Mouse (Mus musculus) R1 (cell line): ENCODE data around the gene Ovol3.
"Not testable (repeated sequence)": the region's sequence is repeated elsewhere in the genome, so short reads cannot be mapped to it uniquely, and the experiment has no call there.

Source experiments
- DNase-seq: peaks from one replicate; pipeline ENCODE4 v3.0.0-alpha.2; 2018; ENCODE audit warnings: low read depth, low spot score

The Ovol3 gene

DNA sequence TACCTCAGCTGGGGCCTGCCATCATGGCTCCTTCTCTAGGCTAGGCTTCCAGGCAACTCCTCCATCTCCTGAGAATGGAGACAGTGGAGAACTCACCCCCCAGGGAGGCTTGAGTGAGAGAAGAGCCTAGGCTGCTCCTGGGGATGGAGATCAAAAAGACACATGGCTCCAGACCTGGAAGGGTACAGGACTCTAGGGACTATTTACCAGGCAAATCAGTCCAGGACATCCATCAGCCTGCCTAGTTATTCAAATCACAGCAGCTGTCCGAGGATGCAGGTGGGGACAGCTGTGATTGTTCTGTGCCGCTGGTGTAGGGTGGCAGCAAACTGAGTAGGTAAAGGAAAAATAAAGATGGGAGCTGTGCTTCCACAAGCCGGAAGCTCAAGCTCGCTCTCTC, at the start of gene Ovol3:
TSS of gene Ovol3 (minus strand) at position 101 of the 400 bp plus-strand sequence.
- DNase-seq: no peak

DNA sequence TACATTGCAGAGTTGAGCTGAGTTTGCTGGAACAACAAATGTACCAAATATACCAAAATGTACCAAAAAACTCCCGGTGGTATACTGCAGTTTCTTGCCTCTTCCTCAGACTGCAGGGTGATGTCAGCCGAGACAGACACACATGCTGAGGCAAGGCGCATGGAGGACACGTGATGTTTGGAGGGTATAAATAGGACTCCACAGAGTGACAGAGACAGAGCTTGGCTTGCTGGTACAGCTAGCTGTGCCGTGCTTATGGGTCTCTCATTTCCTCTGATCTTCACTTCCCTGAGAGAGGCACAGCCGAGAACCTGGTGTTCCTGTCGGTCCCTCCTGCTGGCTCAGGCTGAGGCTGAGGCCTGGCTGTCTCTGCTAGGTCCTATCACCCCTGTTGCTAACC, 47.2 kb upstream of the Ovol3 start:
- DNase-seq: no peak

DNA sequence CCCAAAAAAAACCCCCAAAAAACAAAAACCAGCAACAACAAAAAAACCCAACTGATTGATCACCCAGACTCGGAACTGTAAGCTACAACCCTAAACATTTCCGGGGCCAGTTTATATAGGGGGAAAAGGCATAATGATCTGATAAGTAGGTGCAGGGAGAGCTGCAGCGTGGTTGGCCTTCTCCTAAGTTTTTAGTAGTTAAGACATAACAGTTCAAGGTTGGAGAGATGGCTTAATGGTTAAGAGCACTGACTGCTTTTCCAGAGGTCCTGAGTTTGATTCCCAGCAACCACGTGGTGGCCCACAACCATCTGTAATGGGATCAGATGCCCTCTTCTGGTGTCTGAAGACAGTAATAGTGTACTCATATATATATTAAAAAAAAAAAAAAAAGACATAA, 46.0 kb upstream of the Ovol3 start:
- no peak for DNase-seq

DNA sequence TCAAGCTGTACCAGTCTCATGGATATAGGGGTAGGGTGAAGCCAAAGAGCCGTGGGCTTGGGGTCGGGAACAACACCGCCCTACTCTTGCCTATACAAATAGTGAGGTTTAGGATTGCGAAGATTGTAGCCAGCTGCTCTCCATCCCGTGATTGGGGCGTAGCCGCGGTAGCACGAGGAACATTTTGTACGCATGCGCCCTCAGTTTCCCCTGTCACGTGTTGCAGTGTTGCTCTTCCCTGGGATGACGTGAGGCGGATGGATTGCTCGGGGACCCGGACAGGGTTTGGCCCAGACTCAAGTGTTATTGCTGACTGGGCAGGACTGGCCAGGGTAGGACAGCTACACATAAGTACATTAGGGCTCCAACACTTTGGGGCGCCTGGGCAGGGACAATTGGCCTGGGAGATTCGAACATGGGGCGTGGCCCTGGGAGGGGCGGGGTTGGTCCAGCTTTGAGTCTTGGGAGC, 45.2 kb upstream of the Ovol3 start:
- DNase-seq: peak; percentile 95

DNA sequence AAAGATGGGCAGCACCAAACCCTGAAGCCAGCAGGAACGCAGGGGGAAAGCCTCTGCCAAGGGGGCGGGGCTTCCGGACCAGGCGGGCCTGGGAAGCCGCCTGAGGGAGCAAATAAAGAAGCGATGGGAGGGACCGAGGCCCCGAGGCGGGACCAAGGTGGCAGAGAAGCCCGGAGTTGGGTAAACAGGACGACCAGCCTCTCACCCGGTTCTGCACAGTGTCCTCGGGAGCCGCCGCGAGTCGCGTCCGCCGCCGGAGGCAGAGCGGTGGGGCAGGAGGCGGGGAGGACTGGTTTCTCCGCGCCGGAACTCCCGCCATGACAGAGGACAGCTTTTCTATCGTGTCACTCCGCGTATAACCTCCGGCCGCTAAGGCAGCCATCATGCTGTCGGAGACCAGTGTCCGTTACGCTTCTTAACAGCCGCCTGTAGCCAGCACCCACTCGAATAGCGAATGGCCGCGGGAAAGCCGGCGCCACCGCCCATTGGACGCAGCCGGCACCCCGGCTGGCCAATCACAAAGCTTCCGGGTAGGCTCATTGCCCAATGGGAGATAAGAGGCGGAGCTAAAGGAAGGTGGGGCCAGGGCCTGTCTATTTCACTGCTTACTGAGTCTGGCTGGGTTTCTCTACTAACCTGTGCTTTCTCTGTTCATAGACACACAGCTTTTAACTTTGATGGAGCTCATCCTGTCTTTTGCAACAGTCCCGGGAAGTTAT, 44.6 kb upstream of the Ovol3 start, which contains the start of the genes Thap8 and Wdr62:
TSS of gene Thap8 (plus strand) at position 144 of the 719 bp plus-strand sequence.
TSS of gene Wdr62 (minus strand) at position 469 of the 719 bp plus-strand sequence.
- peak; percentile 97 for DNase-seq

DNA sequence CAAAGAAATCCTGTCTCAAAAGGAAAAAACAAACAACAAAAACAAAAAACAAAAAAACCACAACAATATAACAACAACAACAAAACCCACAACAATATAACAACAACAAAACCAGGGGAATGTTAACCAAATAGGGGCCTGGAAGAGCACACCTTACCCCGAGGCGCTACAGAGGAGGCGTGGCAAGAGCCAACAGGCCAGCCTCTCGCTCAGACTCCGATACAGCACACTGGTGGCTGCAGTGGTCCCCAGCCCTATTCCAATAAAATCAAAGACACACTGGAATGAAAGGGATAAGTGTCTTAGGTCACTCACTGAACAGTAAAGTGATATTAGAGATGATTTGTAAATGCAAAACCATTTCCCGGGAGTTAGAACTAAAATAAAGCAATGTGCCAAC, 44.0 kb upstream of the Ovol3 start:
- DNase-seq: peak; percentile 87

DNA sequence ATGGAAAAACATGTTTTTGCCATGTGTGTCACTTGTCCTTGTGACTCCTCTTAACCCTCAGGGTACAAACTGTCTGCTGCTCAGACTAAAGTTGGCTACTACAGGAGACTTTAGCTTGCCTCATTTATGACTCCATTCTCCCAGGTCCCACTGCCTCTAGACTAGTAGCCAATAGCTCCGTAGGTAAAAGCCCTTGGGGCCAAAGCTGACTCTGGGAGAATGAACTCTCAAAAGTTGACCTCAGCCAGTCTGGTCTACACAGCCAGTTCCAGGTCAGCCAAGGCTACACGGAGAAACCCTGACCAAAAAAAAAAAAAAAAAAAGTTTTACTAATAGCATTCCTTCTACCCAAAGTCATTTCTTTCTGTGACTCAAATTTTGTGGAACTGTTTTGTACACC, 43.4 kb upstream of the Ovol3 start:
- no peak for DNase-seq

DNA sequence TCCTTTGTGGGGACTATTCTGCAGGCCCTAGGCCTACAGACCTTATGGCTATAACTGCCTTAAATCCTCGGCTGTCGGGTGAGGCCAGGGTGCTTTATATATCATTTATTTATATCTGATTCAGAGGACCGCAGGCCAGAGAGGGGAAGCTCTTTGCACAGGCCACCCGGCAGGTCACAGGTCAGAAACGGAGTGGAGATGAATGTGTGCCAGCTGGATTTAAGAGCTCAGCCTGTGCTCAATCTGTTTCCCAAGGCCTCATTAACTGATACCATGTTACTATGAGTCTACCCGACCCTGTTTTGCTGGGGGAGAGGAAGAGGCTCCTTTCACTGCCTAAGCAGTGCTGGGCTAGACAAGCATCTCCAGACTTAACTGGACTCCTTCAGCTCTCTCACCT, 38.9 kb upstream of the Ovol3 start:
- DNase-seq: no peak

DNA sequence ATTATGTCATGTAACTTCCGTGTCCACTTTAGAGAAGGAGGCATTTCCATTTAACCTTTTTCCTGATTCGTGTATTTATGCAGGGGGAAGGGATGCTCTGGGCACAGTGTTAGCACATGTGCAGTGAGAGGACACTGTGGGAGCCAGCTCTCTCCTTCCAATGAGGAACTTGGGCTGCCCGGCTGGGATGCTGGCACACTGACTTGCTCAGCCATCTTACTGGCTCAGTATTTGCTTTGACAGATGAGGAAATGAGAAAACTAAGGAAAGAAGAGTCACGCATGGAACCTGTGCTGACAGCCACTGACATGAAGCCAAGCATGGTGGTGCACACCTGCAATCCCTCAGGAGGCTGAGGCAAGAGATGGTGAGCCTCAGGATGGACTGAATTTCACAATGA, 34.1 kb upstream of the Ovol3 start:
- DNase-seq: no peak

DNA sequence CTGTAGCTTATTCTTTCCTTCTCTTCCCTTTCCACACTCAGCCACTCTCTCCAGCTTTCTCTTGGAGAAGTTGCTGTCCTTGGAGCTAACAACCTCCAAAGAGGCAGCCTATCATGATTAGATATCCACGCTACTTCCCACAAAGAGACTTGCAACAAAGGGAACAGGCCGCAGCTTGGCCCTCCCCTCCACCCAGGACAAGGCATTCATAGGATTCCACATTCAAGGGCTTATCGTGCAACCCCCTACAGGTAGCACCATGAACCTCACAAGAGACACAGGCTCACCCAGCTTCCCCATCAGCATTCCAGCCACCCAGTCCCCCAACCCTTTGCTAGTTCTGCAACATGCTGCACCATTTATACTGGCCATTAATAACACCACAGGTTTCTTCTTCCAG, 31.3 kb upstream of the Ovol3 start:
- DNase-seq: peak; percentile 95

DNA sequence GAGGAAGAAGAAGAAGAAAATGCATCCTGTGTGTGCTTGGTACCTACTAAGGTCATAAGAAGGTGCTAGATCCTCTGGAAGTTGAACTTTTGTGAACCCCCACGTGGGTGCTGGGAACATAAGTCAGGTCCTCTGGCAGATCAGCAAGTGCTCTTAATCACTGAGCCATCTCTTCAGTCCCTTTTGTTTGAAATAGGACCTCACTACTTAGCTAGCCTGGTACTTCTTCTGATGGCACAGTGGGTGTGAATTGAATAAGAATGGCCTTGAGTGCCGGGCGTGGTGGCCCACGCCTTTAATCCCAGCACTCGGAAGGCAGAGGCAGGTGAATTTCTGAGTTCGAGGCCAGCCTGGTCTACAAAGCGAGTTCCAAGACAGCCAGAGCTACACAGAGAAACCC, 30.4 kb upstream of the Ovol3 start:
- DNase-seq: peak; percentile 99

DNA sequence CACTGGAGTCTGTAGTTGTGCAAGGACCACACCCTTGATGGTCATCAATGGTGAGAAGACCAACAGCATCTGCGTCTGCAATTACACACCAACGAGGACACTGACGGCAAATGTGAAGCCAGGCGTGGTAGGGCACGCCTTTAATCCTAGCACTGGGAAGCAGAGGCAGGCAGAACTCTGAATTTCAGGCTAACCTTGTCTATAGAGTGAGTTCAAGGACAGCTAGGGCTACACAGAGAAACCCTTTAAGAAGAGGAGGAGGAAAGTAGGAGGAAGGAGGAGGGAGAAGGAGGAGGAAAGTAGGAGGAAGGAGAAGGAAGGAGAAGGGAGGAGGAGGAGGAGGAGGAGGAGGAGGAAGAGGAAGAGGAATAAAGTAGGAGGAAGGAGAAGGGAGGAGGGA, 30.0 kb upstream of the Ovol3 start:
- peak; percentile 79 for DNase-seq

DNA sequence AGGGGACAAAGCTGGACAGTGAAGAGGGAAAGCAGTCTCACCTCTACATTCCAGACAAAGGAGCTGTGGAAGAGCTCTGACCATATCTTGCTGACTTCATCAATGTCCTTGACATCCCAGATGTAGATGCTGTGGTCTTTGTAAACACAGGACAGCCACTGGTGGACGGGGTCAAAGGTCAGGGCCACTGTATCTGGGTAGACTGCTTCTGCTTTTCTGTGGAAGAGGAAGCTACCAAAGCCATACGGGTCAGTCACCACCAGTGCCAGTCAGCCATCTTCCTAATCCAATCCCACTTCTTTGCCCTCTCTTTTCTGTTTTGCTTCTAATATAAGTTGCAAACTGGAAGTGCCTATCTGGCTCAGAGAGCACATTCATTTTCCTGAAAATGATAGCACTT, 29.5 kb upstream of the Ovol3 start:
- DNase-seq: peak; percentile 36

DNA sequence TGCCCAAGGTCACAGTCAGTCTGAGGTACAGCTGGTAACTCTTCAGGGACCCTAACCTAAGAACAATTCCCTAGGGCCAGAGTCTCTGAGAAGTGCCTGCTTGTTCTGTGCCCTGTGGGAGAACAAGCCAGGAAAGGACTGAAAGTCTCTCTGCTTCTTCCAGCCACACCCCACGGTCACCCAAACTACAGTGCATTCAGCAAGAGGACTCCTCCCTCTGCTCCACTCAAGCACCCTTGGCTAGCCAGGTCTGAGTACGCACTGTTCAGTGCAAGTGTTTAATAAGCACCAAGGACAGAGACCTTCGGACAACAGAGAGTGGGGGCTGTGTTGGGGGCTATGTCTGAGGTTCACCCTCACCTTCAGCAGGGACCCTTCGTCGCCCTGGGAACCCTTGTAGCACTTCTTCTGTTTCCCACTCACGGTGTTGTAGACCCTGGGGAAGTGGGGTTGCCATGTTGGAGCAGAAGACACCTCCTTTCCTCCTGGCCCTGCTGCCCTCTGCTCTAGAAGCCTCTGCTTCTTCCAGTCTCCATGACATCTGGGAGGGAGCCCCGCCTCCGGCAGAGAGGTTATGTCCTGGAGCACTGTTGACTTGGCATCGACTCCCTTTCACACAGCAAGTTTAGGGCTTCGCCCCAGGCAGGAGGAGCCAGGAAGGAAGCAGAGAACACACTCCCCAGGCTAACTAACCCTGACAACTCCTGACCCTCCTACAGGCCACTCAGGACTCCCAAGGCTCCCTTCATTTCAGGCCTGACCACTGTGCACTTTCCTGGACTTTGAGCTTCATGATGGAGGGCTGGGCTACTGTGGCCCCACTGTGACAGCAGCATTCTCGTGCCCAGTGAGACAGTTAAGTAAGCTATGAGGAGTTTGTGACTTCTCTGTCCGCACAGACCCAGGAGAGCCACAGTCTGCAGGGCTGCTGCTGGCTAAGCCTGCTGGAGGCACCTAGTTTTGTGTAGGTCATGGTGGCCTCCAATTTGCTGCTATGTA, 16.7 kb upstream of the Ovol3 start:
- peak; percentile 46 for DNase-seq

DNA sequence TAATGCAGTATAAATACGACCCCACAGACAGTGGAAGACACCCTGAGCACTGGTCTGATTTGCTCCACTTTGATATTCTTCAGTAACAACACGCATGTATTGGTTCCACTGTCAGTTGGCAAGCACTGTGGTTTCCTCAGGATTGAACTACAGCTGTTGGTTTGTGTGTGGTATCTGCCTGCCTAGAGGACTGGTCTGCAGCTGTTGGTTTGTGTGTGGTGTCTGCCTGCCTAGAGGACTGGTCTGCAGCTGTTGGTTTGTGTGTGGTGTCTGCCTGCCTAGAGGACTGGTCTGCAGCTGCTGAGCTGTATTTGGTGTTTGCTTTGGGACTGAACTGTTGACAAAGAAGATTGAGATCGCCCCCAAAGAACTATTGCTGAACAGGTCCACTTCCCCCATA, 1.8 kb upstream of the Ovol3 start:
- not testable (repeated sequence) for DNase-seq

DNA sequence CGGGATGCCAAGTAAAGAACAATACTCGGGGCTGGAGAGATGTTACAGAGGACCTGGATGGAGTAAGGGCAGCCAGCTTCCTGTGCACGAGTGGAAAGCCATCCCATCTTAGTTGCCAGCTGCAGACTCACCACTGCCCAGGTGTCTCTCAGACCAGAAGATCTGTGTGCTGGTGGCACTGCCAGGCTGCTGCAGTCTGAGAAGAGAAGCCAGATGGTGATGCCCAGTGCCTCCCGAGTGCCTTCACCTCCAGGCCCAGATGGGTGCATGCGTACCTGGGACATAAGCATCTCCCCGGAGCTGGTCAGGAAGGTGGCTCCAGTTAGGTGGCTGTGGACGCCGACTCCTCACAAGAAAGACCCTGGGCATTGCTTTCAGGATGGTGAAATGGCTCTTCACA, 434 bp downstream of the Ovol3 start:
- no peak for DNase-seq

DNA sequence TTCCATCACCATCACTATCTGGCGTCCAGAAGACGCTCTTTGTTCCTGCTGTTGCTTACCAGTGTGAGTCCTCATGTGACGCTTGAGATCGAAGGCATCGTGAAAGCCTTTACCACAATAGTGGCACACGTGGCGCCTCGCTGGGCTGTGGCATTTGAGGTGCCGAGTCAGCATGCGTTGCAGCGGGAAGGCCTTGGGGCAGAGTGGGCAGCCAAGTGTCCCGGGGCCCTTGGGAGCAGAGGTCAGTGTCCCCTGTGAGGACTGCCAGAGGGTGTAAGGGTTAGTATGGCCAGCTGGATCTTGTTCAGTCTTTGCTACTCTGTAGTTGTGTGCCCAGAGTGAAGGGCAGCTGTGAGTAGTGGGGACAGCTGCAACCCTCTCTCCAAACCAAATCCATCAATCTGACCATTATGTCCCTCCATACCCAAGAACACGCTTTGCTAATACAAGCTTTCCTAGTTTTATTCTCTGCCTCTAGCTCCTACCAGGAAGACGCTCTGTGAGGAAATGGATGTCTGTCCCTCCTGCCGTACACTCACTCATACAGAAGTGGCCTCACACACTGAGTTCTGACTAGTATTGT, 1.2 kb downstream of the Ovol3 start:
- DNase-seq: no peak

DNA sequence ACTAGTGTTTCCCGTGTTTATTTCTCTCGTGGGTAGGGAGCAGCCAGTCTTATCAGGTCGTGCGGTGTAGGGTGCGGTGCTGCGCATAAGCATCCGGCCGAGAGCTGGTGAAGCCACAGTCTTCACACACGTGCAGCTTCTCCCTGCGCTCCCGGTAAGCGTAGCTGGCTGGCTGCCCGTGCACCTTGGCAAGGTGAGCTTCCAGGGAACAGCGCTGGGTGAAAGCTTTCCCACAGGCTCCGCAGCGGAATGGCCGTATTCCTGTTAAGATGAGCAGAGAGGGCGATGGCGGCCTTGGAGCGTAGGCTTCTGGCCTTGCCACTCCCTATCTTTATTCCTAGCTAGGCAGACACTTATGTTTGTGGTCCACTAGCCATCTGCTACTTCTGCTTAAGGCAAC, 2.1 kb downstream of the Ovol3 start:
- no peak for DNase-seq

DNA sequence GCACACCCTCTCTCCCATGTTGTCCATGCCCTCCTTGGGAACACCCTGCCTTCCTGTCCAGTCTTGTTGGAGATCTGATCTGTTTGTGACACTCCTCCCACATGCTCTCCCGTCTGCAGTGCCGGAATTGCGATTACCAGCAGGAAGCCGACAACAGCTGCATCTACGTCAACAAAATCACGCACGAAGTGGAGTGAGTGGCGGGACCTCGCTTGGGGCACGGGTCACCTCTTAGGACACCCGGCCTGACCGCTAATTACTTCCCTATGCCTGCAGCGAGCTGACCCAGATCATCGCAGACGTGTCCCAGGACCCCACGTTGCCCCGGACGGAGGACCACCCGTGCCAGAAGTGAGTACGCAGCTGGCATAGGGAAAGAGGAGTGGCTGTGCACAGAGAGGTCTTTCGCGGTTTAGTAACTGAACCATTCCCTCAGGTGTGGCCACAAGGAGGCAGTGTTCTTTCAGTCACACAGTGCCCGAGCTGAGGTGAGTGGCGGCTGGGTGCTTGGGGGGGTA, 2.8 kb downstream of the Ovol3 start:
- peak; percentile 89 for DNase-seq

DNA sequence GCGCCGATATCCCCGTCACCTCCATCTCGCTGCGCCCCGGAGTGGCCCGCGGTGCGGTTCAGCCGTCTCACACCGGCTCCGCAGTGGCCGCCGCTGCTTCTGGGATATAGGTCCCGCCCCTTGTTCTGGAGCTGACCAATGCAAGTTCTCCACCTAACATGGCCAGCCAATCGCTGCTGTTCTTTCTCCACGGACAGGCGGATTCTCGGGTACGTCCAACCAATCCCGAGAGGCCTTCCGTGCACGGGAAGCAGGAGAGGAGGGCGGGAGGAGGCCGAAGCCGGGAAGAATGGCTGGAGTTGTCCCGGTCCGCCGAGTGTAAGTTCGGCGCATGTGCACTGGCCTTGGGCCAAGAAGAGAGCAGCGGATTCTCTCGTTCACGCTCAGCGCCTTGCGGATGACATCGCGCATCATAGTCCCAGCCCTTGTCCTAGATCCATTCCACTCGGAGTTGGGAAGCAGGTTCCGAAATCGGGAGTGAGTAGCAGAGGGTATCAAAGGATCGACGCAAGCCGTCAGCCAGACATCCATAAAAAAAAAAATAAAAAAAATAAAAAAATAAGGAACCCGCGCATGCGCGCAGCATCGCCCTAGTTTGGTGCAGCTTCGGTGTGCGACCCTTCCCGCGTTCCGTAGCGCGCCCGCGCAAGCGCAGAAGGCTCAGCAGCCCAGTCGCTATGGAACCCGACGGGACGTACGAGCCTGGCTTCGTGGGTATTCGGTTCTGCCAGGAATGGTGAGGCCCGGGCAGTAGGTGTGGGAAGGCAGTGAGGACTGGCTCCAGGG, 3.7 kb downstream of the Ovol3 start, which contains the start of the genes Polr2i and Tbcb:
TSS of gene Polr2i (plus strand) at position 280 of the 786 bp plus-strand sequence.
TSS of gene Tbcb (minus strand) at position 604 of the 786 bp plus-strand sequence.
- peak; percentile 100 for DNase-seq

DNA sequence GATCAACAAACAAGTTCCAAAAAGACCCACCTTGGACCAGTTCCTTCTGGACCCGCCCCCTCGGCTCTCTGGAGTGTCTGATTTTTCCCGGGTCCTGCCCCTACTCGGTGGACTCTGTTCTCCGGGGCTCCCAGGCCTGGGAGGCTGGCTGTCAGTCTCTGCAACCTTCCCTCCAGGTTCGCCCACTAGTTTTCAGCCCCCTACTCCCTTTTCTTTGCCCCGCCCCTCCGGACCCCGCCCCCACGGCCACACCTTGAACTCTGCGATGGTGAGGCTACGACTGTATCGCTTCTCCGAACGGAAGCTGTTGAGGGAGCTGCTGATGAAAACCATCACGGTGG, 4.2 kb downstream of the Ovol3 start:
- DNase-seq: no peak
